Mouse (Mus musculus) stomach, postnatal 0 days (tissue): ENCODE results near the gene Ly6g6c.

ENCODE experiments used
- CTCF ChIP-seq: IDR thresholded peaks from 2 replicates; pipeline ENCODE4 v1.5.1; 2016; ENCODE audit warnings: antibody characterized with exemption, low read depth, mild to moderate bottlenecking, moderate library complexity
- EP300 ChIP-seq: optimal IDR thresholded peaks from 2 replicates; pipeline ENCODE3; 2016; ENCODE audit warnings: antibody characterized with exemption

DNA sequence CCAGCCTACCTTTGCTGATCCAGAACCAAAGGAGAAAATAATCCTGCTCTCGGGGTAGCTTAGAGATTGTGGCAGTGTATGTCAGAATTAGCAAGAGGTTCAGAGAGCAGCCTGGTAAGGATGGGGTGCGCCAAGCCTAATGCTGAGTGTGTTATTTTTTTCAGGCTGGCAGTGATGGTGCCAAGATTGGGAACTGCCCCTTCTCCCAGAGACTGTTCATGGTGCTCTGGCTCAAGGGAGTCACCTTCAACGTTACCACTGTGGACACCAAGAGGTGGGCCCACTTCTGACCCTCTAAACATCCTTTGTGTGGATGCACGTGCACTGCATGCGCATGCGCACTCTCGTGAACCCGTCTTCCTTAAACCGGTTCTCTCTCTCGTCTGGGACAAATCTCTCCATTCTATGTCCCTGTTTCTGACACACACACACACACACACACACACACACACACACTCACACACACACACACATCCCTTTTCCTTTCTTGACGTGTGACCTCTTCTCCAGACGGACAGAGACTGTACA, 12.9 kb upstream of the Ly6g6c start:
- no peak for TF ChIP-seq CTCF
- TF ChIP-seq EP300: no peak
